Mouse (Mus musculus) intestine, postnatal 0 days (tissue): ENCODE measurements around the gene Zfp772. TPM values are rescaled to one million over a fixed set of nuclear protein-coding genes. Genes with fewer than 3 reads are reported as not detected.
A peak's percentile ranks its signal among the peaks of the same experiment; 100 is the strongest.
"Not testable (repeated sequence)": the region's sequence is repeated elsewhere in the genome, so short reads cannot be mapped to it uniquely, and the experiment has no call there.

ENCODE experiments used
- ATAC-seq: fragments of 200-750 bp; cut with Nextera tagmentation; 2 replicates; pipeline ENCODE4 v1.8.0; 2017; ENCODE audit warnings: mild to moderate bottlenecking, moderate TSS enrichment, moderate library complexity
- H3K27ac ChIP-seq: fragments of 300-500 bp; sonication (generic); 2 replicates; pipeline ENCODE4 v1.5.1; 2014; ENCODE audit warnings: mild to moderate bottlenecking, low read depth, low read length, moderate library complexity
- H3K27me3 ChIP-seq: fragments of 300-500 bp; sonication (generic); replicated peaks from 2 replicates; pipeline ENCODE4 v1.6.1; 2014; ENCODE audit warnings: low read length, mixed read lengths; ENCODE audit not compliant: control insufficient read depth, insufficient read depth
- H3K36me3 ChIP-seq: fragments of 300-500 bp; sonication (generic); 2 replicates; pipeline ENCODE4 v1.6.1; 2014; ENCODE audit warnings: mild to moderate bottlenecking, moderate library complexity; ENCODE audit not compliant: control insufficient read depth, insufficient read depth
- H3K4me1 ChIP-seq: fragments of 300-500 bp; sonication (generic); replicated peaks from 2 replicates; pipeline ENCODE4 v1.6.1; 2014; ENCODE audit warnings: antibody characterized with exemption, low read length, mixed read lengths; ENCODE audit not compliant: control insufficient read depth, insufficient read depth
- H3K4me2 ChIP-seq: fragments of 300-500 bp; sonication (generic); replicated peaks from 2 replicates; pipeline ENCODE4 v1.6.1; 2014; ENCODE audit warnings: low read depth, mild to moderate bottlenecking, moderate library complexity
- H3K4me3 ChIP-seq: fragments of 300-500 bp; sonication (generic); 2 replicates; pipeline ENCODE4 v1.5.1; 2014; ENCODE audit warnings: low read depth, low read length
- H3K9ac ChIP-seq: fragments of 300-500 bp; sonication (generic); 2 replicates; pipeline ENCODE4 v1.6.1; 2014; ENCODE audit warnings: mild to moderate bottlenecking, low read depth, low read length
- H3K9me3 ChIP-seq: fragments of 300-500 bp; sonication (generic); 2 replicates; pipeline ENCODE4 v1.6.1; 2016; ENCODE audit warnings: mixed run types; ENCODE audit not compliant: control insufficient read depth
- CTCF ChIP-seq: sonication (generic); IDR thresholded peaks from 2 replicates; pipeline ENCODE4 v1.5.1; 2016; ENCODE audit warnings: low read depth, mild to moderate bottlenecking, control low read depth, antibody characterized with exemption, moderate library complexity
- WGBS: fragments of 180-500 bp; shearing (Covaris S2); extraction: QIAGEN DNeasy Blood & Tissue Kit; methylation state at CpG from one replicate; pipeline ENCODE4 v1.1.7; 2014; 5-methylcytosine and 5-hydroxymethylcytosine counted together
- polyA plus RNA-seq: library from polyadenylated mRNA; unstranded; fragments of >200 nt; fragmentation: Nextera tagmentation; extraction: Ambion mirVana; gene quantifications from 2 replicates; pipeline ENCODE4 v1.2.1, GENCODE M21; 2015

Zfp772 gene
- polyA plus RNA-seq = 2.0 and 2.3 TPM in 2 replicates

DNA sequence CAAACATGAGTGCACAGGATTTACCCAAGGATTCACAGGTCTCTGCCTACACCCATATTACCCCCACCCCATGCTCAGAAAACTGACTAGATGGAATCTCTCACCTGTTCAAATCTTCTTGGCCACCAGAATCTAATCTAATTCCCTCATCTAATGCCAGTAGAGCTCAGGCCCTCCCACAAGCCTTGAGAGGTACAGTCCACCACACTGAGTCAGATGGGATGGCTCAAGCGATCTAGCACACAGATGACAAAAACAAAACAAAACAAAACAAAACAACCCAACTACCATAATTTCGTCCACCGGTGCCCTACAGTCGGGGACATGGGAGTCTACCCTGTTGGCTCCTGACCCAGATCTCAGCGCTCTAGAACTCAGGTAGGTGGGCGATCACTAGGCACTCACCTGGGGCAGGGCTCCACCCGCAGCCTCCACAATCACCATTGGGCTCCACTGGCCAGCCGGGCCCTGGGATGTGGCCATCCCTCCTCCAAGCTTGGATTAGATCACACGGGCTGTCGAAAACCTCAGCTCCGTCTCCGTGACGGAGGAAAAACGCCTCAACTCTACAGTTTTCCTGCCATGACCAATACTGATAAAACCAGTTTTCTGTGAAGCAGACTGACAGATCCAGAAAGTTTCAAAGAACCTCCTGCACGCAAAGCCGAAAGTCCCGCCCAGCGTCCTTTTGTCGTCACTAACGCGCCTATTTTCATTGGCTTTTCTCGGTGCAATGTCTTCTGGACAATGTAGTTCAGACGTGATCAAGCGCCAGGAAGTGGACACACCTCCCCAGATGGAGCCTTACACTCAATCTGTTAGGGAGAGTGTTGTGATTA lies at the start of gene Zfp772:
TSS of gene Zfp772 (minus strand) at position 686 of the 839 bp plus-strand sequence.
- WGBS = under 1% methylated on average over 24 of the region's 24 CpGs
- H3K27me3 ChIP-seq, H3K9me3 ChIP-seq, ATAC-seq, H3K27ac ChIP-seq, H3K36me3 ChIP-seq, H3K9ac ChIP-seq, H3K4me1 ChIP-seq: not testable (repeated sequence)
- Histone ChIP-seq H3K4me3 (peak within 1 kb of the TSS; percentile 42), H3K4me2 (peak within 1 kb of the TSS; percentile 66)

DNA sequence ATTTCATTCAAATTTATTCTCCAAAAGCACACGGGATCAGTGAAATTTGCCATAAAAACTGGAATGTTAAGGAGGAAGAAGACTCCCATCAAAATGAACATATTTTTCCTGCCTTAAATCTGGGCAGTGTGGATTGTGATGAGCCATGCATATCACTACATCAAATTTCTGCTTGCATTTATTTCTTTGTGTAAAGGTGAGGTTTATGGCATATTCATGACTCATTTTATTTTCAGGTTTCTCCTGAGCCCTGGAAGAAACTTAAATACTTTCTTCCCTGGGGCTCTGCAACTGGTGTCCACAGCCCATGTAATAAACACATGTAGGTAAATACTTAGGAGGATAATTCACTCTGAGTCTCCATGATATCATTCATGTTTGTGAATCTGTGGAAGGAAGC lies 37.4 kb upstream of the Zfp772 start, which contains the start of gene Vmn2r29:
TSS of gene Vmn2r29 (minus strand) at position 101 of the 400 bp plus-strand sequence.
- H3K4me1 ChIP-seq, H3K4me2 ChIP-seq, ATAC-seq, H3K36me3 ChIP-seq, H3K27ac ChIP-seq, H3K9ac ChIP-seq, H3K4me3 ChIP-seq, H3K27me3 ChIP-seq, H3K9me3 ChIP-seq: not testable (repeated sequence)
- WGBS = no CpG with 5 or more reads among the region's 1 CpGs

DNA sequence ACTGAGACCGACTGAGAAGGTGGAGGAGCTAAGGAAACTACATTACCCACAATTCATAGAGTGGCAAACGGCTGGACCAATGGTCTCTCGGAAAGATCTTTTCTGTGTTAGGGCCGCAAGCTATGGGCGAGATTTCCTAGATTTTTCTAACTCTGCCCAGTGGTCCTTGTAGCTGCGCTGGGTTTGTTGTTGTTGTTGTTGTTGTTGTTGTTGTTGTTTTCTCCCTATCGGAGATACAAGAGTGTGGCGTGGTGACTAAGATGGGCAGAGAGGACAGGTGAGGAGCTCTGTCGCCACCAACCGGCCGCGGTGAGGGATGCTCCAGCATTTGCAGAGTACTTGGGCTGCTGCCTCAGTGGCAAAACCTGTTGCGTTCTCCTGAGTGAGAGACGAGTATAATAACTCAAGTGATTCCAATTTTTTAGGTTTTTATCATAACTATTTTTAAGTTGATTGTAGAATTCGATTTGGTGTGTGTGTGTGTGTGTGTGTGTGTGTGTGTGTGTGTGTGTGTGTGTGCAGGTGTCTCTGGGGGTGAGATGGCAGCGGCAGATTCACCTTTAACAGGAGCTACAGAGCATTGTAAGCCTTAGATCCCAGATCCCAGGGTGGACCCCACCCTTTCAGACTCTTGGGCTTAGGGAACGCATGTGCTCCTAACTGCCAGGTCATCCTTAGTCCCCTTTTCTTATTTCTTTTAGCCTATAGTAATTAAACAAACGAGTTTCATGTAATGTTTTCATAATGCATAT lies 21.4 kb downstream of the Zfp772 start:
- peak; percentile 97 for ATAC-seq
- TF ChIP-seq CTCF = peak; percentile 88
- no peak overlapping the region for H3K27ac ChIP-seq
- H3K27me3 ChIP-seq = no peaks in the 10 kb centered on the region
- no peaks in the 10 kb centered on the region for H3K9me3 ChIP-seq
- H3K9ac ChIP-seq = no peak overlapping the region
- whole genome bisulfite sequencing = 11% methylated on average over 18 of the region's 18 CpGs
- H3K4me1 ChIP-seq = no peaks in the 10 kb centered on the region
- peak overlapping the region; percentile 55 for H3K4me3 ChIP-seq
- H3K36me3 ChIP-seq = no peaks in the 10 kb centered on the region
- H3K4me2 ChIP-seq = peak overlapping the region; percentile 59

DNA sequence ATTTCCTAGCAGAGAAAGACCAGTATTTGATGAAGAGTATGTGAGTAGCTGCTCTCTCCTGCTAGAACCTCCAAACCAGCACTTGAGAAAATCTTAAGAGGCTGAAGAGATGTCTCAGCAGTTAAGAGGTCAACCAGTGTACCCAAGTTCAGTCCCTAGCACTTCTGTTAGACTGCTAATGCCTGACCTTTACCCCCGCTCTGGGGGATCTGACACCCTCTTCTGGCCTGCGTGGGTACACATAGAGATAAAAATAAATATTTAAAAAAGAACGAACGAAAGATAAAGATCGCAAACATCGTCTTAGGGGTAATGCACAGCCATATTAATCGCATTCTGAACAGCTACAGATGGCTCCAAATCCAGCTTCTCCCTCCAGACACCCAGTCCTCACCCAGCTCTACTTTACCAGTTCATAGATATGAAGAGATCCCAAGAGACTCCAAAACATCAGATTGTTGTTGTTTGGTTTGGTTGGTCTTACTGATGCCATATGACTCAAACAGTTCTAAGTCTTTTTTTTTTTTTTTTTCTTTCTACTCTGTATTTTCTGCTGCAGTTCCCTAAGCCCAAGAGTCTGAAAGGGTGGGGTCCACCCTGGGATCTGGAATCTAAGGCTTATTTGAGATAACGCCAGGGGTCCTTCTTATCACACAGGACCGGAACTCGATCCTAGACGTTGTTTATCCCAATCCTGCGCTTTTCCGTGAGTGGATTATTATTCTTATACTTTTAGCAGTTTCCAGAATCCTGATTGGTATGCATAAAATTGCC lies 22.2 kb downstream of the Zfp772 start:
- peak overlapping the region; percentile 59 for H3K4me2 ChIP-seq
- H3K9me3 ChIP-seq = no peaks in the 10 kb centered on the region
- no peak overlapping the region for H3K27ac ChIP-seq
- TF ChIP-seq CTCF = no peak
- no peaks in the 10 kb centered on the region for H3K27me3 ChIP-seq
- no peaks in the 10 kb centered on the region for H3K36me3 ChIP-seq
- WGBS = 14% methylated on average over 13 of the region's 13 CpGs
- H3K4me1 ChIP-seq = no peaks in the 10 kb centered on the region
- H3K9ac ChIP-seq = no peak overlapping the region
- H3K4me3 ChIP-seq = peak overlapping the region; percentile 55
- ATAC-seq = peak; percentile 50; the same call in 1 of the 2 replicates

DNA sequence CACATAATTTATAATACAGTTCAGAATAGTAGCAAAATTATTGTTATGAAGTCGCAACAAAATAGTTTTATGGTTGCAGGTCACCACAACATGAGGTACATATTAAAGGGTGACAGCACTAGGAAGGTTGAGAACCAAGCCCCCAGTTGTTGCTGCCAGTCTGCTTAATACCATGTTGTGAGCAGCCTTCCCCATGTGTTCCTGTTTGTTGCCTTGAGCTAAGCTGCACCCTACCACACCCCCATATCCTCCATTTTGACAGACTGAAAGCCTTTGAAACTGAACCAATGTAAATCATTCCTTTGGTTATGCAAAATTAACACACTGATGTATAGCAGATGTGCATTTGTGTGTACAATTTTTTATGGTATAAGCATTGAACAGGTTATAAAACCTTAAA lies 23.9 kb downstream of the Zfp772 start:
- no peaks in the 10 kb centered on the region for H3K27me3 ChIP-seq
- no peak for ATAC-seq
- H3K9ac ChIP-seq = no peak overlapping the region
- H3K4me1 ChIP-seq = no peaks in the 10 kb centered on the region
- H3K4me2 ChIP-seq = no peak overlapping the region
- H3K27ac ChIP-seq = no peak overlapping the region
- H3K9me3 ChIP-seq = no peaks in the 10 kb centered on the region
- WGBS = 94% methylated on average over 1 of the region's 1 CpGs
- no peak for TF ChIP-seq CTCF
- no peak overlapping the region for H3K4me3 ChIP-seq
- H3K36me3 ChIP-seq = peaks cover 14% of the 10 kb centered on the region; the same call in 1 of the 2 replicates
